Mouse (Mus musculus): Measurements from ENCODE around the gene Stmn1. TPM values are rescaled to one million over a fixed set of nuclear protein-coding genes. Genes with fewer than 3 reads are reported as not detected.

Gene Stmn1
- polyA plus RNA-seq (2015; fragmentation: Nextera tagmentation; extraction: Ambion mirVana), result 5,655 and 5,657 TPM in 2 replicates

- Histone ChIP-seq H3K36me3 (ENCODE audit: control insufficient read depth, insufficient read depth, low read length) (peaks cover 17% of the 10 kb centered on the region), H3K9ac (ENCODE audit: low read depth, low read length) (peak within 1 kb of the TSS; percentile 97), H3K4me3 (ENCODE audit: low read length) (peak within 1 kb of the TSS; percentile 96), H3K4me2 (ENCODE audit: low read length) (peak within 1 kb of the TSS; percentile 74), H3K27me3 (replicated peaks; ENCODE audit: control insufficient read depth, insufficient read depth, low read length) (no peaks in the 10 kb centered on the region), H3K9me3 (ENCODE audit: control insufficient read depth, low read length) (no peaks in the 10 kb centered on the region), H3K27ac (ENCODE audit: low read depth, low read length) (peak within 1 kb of the TSS; percentile 99), H3K4me1 (ENCODE audit: control insufficient read depth, insufficient read depth, low read depth, low read length) (peaks cover 42% of the 10 kb centered on the region)
- WGBS, result under 1% methylated on average over 31 of the region's 31 CpGs
- ATAC-seq, result peak; percentile 96
These were observed at the start of gene Stmn1 for GRCm38 (mm10) chr4:134468215-134468575. Stmn1 (plus strand) TSS chr4:134468320.

GRCm38 (mm10) chr4:134421971-134422370 lies 46.1 kb upstream of the Stmn1 start:
- Histone ChIP-seq H3K27ac (ENCODE audit: low read depth, low read length) (no peak overlapping the region), H3K36me3 (ENCODE audit: control insufficient read depth, insufficient read depth, low read length) (no peaks in the 10 kb centered on the region; the same call in 1 of the 2 replicates)
- ATAC-seq, result no peak

GRCm38 (mm10) chr4:134423949-134424348 lies 44.2 kb upstream of the Stmn1 start:
- H3K4me1 ChIP-seq (ENCODE audit: control insufficient read depth, insufficient read depth, low read depth, low read length), result no peaks in the 10 kb centered on the region

More at GRCm38 (mm10) chr4:134421971-134422370, 46.1 kb upstream of the Stmn1 start:
- Histone ChIP-seq H3K4me3 (ENCODE audit: low read length) (no peak overlapping the region), H3K27me3 (replicated peaks; ENCODE audit: control insufficient read depth, insufficient read depth, low read length) (no peaks in the 10 kb centered on the region), H3K9me3 (ENCODE audit: control insufficient read depth, low read length) (no peaks in the 10 kb centered on the region), H3K9ac (ENCODE audit: low read depth, low read length) (no peak overlapping the region), H3K4me1 (ENCODE audit: control insufficient read depth, insufficient read depth, low read depth, low read length) (no peaks in the 10 kb centered on the region), H3K4me2 (ENCODE audit: low read length) (no peak overlapping the region)
- WGBS, result 47% methylated on average over 11 of the region's 11 CpGs

GRCm38 (mm10) chr4:134425088-134425487 lies 43.0 kb upstream of the Stmn1 start:
- H3K9ac ChIP-seq (ENCODE audit: low read depth, low read length), result no peak overlapping the region
- no peak overlapping the region for H3K4me2 ChIP-seq (ENCODE audit: low read length)
- H3K27ac ChIP-seq (ENCODE audit: low read depth, low read length), result no peak overlapping the region
- ATAC-seq, result no peak
- 61% methylated on average over 7 of the region's 7 CpGs for WGBS
- no peak overlapping the region for H3K4me3 ChIP-seq (ENCODE audit: low read length)
- no peaks in the 10 kb centered on the region for H3K9me3 ChIP-seq (ENCODE audit: control insufficient read depth, low read length)
- H3K36me3 ChIP-seq (ENCODE audit: control insufficient read depth, insufficient read depth, low read length), result no peaks in the 10 kb centered on the region
- H3K4me1 ChIP-seq (ENCODE audit: control insufficient read depth, insufficient read depth, low read depth, low read length), result peaks cover 4% of the 10 kb centered on the region
- no peaks in the 10 kb centered on the region for H3K27me3 ChIP-seq (replicated peaks; ENCODE audit: control insufficient read depth, insufficient read depth, low read length)

More at GRCm38 (mm10) chr4:134423949-134424348, 44.2 kb upstream of the Stmn1 start:
- WGBS, result 82% methylated on average over 7 of the region's 7 CpGs
- H3K4me2 ChIP-seq (ENCODE audit: low read length), result no peak overlapping the region
- no peaks in the 10 kb centered on the region for H3K36me3 ChIP-seq (ENCODE audit: control insufficient read depth, insufficient read depth, low read length)
- H3K27ac ChIP-seq (ENCODE audit: low read depth, low read length), result no peak overlapping the region
- ATAC-seq, result no peak
- no peaks in the 10 kb centered on the region for H3K9me3 ChIP-seq (ENCODE audit: control insufficient read depth, low read length)
- no peak overlapping the region for H3K9ac ChIP-seq (ENCODE audit: low read depth, low read length)
- no peak overlapping the region for H3K4me3 ChIP-seq (ENCODE audit: low read length)
- no peaks in the 10 kb centered on the region for H3K27me3 ChIP-seq (replicated peaks; ENCODE audit: control insufficient read depth, insufficient read depth, low read length)

GRCm38 (mm10) chr4:134430381-134431004 lies 37.6 kb upstream of the Stmn1 start:
- H3K4me3 ChIP-seq (ENCODE audit: low read length), result no peak overlapping the region
- H3K4me1 ChIP-seq (ENCODE audit: control insufficient read depth, insufficient read depth, low read depth, low read length), result peaks cover 16% of the 10 kb centered on the region

DNA sequence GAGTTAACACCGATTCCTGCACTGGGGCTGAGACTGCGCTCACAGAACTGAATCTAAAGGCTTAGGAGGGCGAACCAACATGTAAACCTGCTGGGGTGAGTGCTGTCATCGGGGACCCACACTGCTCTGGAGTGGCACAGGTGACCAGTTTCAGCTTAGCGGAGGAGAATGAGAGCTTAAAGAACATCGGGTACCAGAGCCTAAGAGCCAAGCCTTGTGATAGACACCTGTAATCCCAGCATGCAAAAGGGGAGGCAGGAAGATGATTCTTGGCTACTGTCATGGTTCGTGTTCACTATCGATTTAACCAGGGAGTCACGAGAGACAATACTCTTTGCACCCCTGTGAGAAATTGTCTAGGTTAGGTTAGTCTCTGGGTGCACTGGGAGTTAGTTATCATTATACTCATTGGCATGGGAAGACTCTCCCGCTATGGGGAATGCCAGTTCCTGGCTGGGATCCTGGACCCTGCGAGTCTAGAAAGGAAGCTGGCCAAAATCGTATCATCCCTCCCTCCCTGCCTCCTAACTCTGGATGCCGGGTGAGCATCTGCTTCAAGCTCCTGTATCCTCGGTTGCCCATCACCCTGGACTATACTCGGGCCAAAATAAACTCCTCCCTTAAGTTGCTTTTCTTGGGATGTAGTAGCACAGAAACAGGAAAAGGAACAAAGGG lies 35.3 kb upstream of the Stmn1 start:
- Histone ChIP-seq H3K9ac (ENCODE audit: low read depth, low read length) (no peak overlapping the region), H3K36me3 (ENCODE audit: control insufficient read depth, insufficient read depth, low read length) (no peaks in the 10 kb centered on the region), H3K27me3 (replicated peaks; ENCODE audit: control insufficient read depth, insufficient read depth, low read length) (no peaks in the 10 kb centered on the region), H3K4me1 (ENCODE audit: control insufficient read depth, insufficient read depth, low read depth, low read length) (peaks cover 18% of the 10 kb centered on the region), H3K27ac (ENCODE audit: low read depth, low read length) (no peak overlapping the region), H3K4me3 (ENCODE audit: low read length) (no peak overlapping the region), H3K4me2 (ENCODE audit: low read length) (no peak overlapping the region), H3K9me3 (ENCODE audit: control insufficient read depth, low read length) (no peaks in the 10 kb centered on the region)
- no peak for ATAC-seq
- WGBS, result 70% methylated on average over 15 of the region's 15 CpGs

More at GRCm38 (mm10) chr4:134430381-134431004, 37.6 kb upstream of the Stmn1 start:
- H3K27me3 ChIP-seq (replicated peaks; ENCODE audit: control insufficient read depth, insufficient read depth, low read length), result no peaks in the 10 kb centered on the region
- 9% methylated on average over 23 of the region's 23 CpGs for WGBS
- peak; percentile 84 for ATAC-seq
- H3K27ac ChIP-seq (ENCODE audit: low read depth, low read length), result peak overlapping the region; percentile 81
- H3K9me3 ChIP-seq (ENCODE audit: control insufficient read depth, low read length), result no peaks in the 10 kb centered on the region
- H3K9ac ChIP-seq (ENCODE audit: low read depth, low read length), result peak overlapping the region; percentile 4; the same call in 1 of the 2 replicates
- H3K36me3 ChIP-seq (ENCODE audit: control insufficient read depth, insufficient read depth, low read length), result no peaks in the 10 kb centered on the region
- H3K4me2 ChIP-seq (ENCODE audit: low read length), result peak overlapping the region; percentile 33

- Histone ChIP-seq H3K36me3 (ENCODE audit: control insufficient read depth, insufficient read depth, low read length) (no peaks in the 10 kb centered on the region), H3K9ac (ENCODE audit: low read depth, low read length) (no peak overlapping the region), H3K4me1 (ENCODE audit: control insufficient read depth, insufficient read depth, low read depth, low read length) (peaks cover 5% of the 10 kb centered on the region), H3K4me3 (ENCODE audit: low read length) (no peak overlapping the region), H3K27me3 (replicated peaks; ENCODE audit: control insufficient read depth, insufficient read depth, low read length) (no peaks in the 10 kb centered on the region), H3K27ac (ENCODE audit: low read depth, low read length) (no peak overlapping the region), H3K9me3 (ENCODE audit: control insufficient read depth, low read length) (no peaks in the 10 kb centered on the region), H3K4me2 (ENCODE audit: low read length) (no peak overlapping the region)
- ATAC-seq, result no peak
- 32% methylated on average over 7 of the region's 7 CpGs for WGBS
These were observed 31.9 kb upstream of the Stmn1 start for GRCm38 (mm10) chr4:134436185-134436584.

GRCm38 (mm10) chr4:134436659-134437058 lies 31.5 kb upstream of the Stmn1 start:
- no peaks in the 10 kb centered on the region for H3K36me3 ChIP-seq (ENCODE audit: control insufficient read depth, insufficient read depth, low read length)
- no peak overlapping the region for H3K9ac ChIP-seq (ENCODE audit: low read depth, low read length)
- no peak overlapping the region for H3K4me2 ChIP-seq (ENCODE audit: low read length)
- no peaks in the 10 kb centered on the region for H3K27me3 ChIP-seq (replicated peaks; ENCODE audit: control insufficient read depth, insufficient read depth, low read length)
- H3K27ac ChIP-seq (ENCODE audit: low read depth, low read length), result no peak overlapping the region
- no peak for ATAC-seq
- no peaks in the 10 kb centered on the region for H3K9me3 ChIP-seq (ENCODE audit: control insufficient read depth, low read length)
- H3K4me1 ChIP-seq (ENCODE audit: control insufficient read depth, insufficient read depth, low read depth, low read length), result 0 out of 2 replicates have a peak, but pooled peaks cover 2% of the 10 kb centered on the region
- H3K4me3 ChIP-seq (ENCODE audit: low read length), result no peak overlapping the region
- 74% methylated on average over 10 of the region's 10 CpGs for WGBS

- ATAC-seq, result no peak
- Histone ChIP-seq H3K9me3 (ENCODE audit: control insufficient read depth, low read length) (no peaks in the 10 kb centered on the region), H3K9ac (ENCODE audit: low read depth, low read length) (no peak overlapping the region), H3K36me3 (ENCODE audit: control insufficient read depth, insufficient read depth, low read length) (no peaks in the 10 kb centered on the region), H3K4me2 (ENCODE audit: low read length) (no peak overlapping the region), H3K4me3 (ENCODE audit: low read length) (no peak overlapping the region), H3K27ac (ENCODE audit: low read depth, low read length) (no peak overlapping the region), H3K4me1 (ENCODE audit: control insufficient read depth, insufficient read depth, low read depth, low read length) (0 out of 2 replicates have a peak, but pooled peaks cover 2% of the 10 kb centered on the region), H3K27me3 (replicated peaks; ENCODE audit: control insufficient read depth, insufficient read depth, low read length) (no peaks in the 10 kb centered on the region)
- WGBS, result 79% methylated on average over 3 of the region's 3 CpGs
These were observed 29.0 kb upstream of the Stmn1 start for GRCm38 (mm10) chr4:134439119-134439518.
